Mouse (Mus musculus) lung, postnatal 4 days (tissue): Measurements from ENCODE around the gene Olfr267.
A peak's percentile ranks its signal among the peaks of the same experiment; 100 is the strongest.

Experiments
- DNase-seq, 2 experiments: peaks; one replicate each; pipeline ENCODE4 v3.0.0; 2021

The Olfr267 gene

GRCm38 (mm10) chr4:58787616-58788015, at the start of gene Olfr267:
Gene Olfr267, minus strand, starts transcription at chr4:58787716.
- DNase-seq = no peak

DNA sequence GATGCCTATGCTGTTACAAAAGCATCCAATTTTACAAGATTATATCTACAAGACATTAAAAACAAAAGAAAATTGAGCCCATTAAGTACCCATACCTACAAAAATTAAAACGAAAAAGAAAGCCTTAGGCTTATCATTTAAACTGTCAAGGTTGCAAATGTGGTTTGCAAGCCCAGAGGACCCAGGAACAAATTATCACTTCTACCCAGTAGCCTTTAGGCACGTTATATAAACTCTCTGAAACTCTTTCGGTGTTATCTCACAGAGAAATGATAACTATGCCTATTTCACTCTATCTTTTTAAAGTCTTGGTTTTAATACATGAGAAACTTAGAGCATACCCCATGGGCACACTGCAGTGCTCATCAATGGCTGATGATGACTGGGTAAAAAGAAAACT, 45.4 kb upstream of the Olfr267 start:
- DNase-seq = no peak

- no peak for DNase-seq
Measured at GRCm38 (mm10) chr4:58825921-58826320, 38.4 kb upstream of the Olfr267 start.

DNA sequence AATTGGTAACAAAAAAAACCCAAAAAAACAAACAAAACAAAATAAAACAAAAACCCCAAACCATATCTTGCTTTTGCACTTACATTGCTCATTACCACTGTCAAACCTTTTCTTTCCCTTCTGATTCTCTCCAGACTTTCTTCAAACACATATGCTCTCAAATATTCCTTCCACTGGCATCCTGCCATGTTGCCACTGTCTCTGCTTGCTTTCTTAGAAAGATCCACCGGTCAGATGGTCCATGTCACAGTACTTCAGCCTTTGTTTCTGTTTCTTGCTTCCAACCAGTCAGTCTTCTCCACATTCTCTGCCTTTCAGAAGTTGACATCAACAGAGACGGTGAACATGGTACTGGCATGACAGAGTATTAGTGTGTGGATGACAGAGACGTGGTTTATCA, 857 bp downstream of the Olfr267 start:
- no peak for DNase-seq

- DNase-seq = peak; percentile 8 to 26
Measured at GRCm38 (mm10) chr4:58763417-58763816, 24.1 kb downstream of the Olfr267 start.

DNA sequence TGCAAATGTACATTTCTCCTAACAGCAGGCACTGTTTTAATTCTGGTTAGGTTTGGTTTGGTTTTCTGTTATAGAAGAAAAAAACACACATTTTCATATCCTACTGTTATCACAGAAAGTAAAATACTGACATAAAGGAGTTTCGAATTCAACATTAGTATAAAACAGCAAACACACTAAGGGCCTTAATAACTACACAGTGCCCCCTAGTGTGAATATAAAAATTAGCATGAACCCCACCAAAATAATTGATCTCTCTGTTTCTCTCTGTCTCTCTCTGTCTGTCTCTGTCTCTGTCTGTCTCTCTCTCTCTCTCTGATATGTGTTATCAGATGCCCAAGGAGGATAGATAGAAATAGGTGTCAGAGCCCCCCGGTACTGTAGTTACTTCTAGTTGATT, 38.0 kb downstream of the Olfr267 start:
- no peak for DNase-seq

DNA sequence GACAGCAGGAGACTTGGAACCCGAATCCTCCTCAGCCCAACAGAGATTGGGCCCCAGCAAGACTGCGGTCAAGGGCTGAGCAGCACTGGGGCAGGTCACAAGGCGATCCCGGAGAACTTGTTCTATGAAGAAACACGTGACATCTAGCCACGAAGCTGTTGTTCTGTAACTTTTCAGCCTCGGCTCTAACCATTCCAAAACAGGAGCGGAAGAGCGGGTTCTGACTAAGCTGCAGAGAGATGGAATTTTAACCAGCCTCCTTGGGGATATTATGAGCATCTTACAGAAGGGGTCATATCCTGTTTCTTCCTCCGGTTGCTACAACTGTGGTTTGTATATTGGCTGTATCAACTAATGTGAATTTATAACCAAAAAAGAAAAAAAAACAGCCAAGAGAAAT, 38.4 kb downstream of the Olfr267 start:
- DNase-seq = peak; percentile 18 to 24

GRCm38 (mm10) chr4:58745583-58746222, 41.8 kb downstream of the Olfr267 start:
- peak; percentile 10 to 45 for DNase-seq

DNA sequence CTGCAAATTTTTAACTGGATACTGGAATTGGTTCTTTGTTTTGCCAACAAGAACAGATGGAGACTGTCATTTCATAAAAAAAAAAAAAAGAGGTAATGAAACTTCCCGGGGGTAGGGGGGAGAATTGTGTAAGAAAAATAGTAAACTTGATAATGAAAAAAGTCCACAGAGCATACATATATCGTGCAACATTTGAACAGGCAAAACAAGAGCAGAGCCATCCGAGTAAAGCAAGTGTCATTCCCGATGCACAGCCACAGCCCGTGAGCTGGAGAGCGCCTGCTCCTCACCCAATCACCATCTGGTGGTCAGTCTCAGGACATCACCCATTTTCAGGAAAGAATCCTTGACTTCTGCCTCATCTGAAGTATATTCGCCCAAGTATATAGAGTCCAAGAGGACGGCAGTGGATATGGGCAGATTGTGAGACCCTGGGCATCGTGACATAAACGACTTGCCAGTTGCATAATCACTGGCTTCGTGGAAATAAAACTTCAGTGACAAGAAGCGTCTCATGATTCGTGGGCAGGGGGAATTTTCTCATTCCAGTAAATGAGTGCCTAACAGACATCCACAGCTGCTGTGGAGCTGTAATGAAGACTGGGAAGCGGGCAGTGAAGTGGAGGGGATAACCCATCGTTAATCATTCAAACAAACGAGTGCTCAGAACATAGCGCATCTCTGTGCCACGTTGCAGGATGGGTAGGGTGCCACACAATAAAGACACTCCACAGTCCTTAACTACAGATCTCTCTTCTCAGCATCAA, 50.5 kb downstream of the Olfr267 start:
- DNase-seq = no peak
